Mouse (Mus musculus) liver, embryonic 14.5 days (tissue): ENCODE results near the gene Rtn4r.

Experiments
- CTCF ChIP-seq: IDR thresholded peaks from 2 replicates; pipeline ENCODE4 v1.5.1; 2016; ENCODE audit warnings: antibody characterized with exemption, low read depth, control low read depth
- EP300 ChIP-seq: IDR thresholded peaks from 2 replicates; pipeline ENCODE4 v1.6.1; 2016; ENCODE audit warnings: antibody characterized with exemption, low read depth

DNA sequence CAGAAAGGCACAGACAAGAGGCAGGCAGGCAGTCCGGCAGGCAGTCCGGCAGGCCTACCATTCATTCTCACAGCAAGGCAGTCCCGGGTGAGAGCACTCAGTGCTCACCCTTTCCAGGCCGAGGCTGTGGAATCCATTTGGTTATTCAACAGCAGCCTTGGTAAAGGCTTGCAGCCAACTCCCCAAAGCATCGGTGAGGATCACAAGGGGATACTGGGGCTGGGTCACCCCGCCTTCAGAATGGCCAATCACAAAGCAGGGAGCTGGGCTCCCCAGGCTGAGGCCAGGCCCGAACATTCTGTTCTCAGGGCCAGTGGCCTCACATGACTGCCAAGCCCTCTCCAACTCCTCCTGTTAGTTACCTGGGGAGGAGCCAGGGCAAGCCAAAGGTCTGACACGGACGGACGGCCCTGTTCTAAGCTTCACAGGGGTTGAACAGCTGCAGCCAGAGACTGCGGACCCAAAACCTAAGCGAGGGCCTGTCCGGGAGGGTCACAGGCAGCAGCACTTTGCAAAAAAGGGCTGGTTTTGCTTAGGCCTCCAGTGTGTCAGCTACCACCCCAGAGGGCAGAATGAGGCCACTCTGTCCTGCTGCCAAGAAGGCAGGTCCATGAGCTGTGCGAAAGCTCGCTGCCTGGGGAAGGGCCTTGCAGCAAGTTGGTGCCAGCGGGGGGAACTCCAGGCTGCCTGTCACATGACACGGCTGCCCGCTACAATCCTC lies 44.1 kb upstream of the Rtn4r start:
- TF ChIP-seq CTCF (no peak), EP300 (no peak)
